Mouse (Mus musculus) right cerebral cortex, postnatal 10 days (tissue): Measurements from ENCODE around the gene Vmn2r43.
"Not testable (repeated sequence)": the region's sequence is repeated elsewhere in the genome, so short reads cannot be mapped to it uniquely, and the experiment has no call there.

Experiments
- DNase-seq, 2 experiments: peaks; one replicate each; pipeline ENCODE4 v3.0.0; 2021; ENCODE audit warnings: low spot score in 2 of 2

Vmn2r43 gene

GRCm38 (mm10) chr7:8260499-8260898 lies at the start of gene Vmn2r43:
TSS of gene Vmn2r43 (minus strand) at chr7:8260599.
- not testable (repeated sequence) for DNase-seq

GRCm38 (mm10) chr7:8200220-8200619 lies 60.2 kb downstream of the Vmn2r43 start, which contains the start of gene Vmn2r42:
TSS of gene Vmn2r42 (minus strand) at chr7:8200320.
- not testable (repeated sequence) for DNase-seq
